Mouse (Mus musculus) liver, embryonic 11.5 days (tissue): ENCODE data around the gene Gtf3c6. TPM values are rescaled to one million over a fixed set of nuclear protein-coding genes. Genes with fewer than 3 reads are reported as not detected.

Experiments used
- ATAC-seq: fragments of 200-750 bp; cut with Nextera tagmentation; replicated peaks from 2 replicates; pipeline ENCODE4 v1.8.0; 2017; ENCODE audit warnings: moderate number of reproducible peaks, mild to moderate bottlenecking, moderate TSS enrichment, moderate library complexity; ENCODE audit not compliant: low FRiP score
- DNase-seq: peaks from one replicate; pipeline ENCODE4 v3.0.0-alpha.2; 2017; ENCODE audit warnings: low spot score
- H3K27ac ChIP-seq: fragments of 300-500 bp; sonication (generic); 2 replicates; pipeline ENCODE4 v1.5.1; 2014; ENCODE audit warnings: mild to moderate bottlenecking, low read depth, low read length, control low read depth
- H3K27me3 ChIP-seq: fragments of 300-500 bp; sonication (generic); replicated peaks from 2 replicates; pipeline ENCODE4 v1.6.1; 2014; ENCODE audit warnings: low read length, mixed read lengths; ENCODE audit not compliant: control insufficient read depth, insufficient read depth
- H3K36me3 ChIP-seq: fragments of 300-500 bp; sonication (generic); 2 replicates; pipeline ENCODE4 v1.6.1; 2014; ENCODE audit warnings: mild to moderate bottlenecking, low read length, moderate library complexity, mixed read lengths; ENCODE audit not compliant: control insufficient read depth, insufficient read depth
- H3K4me1 ChIP-seq: fragments of 300-500 bp; sonication (generic); replicated peaks from 2 replicates; pipeline ENCODE4 v1.6.1; 2014; ENCODE audit warnings: low read length, mixed read lengths; ENCODE audit not compliant: control insufficient read depth, insufficient read depth
- H3K4me2 ChIP-seq: fragments of 300-500 bp; sonication (generic); 2 replicates; pipeline ENCODE4 v1.6.1; 2014; ENCODE audit warnings: mild to moderate bottlenecking, control low read depth, moderate library complexity
- H3K4me3 ChIP-seq: fragments of 300-500 bp; sonication (generic); 2 replicates; pipeline ENCODE4 v1.5.1; 2014; ENCODE audit warnings: low read depth, low read length, control low read depth
- H3K9ac ChIP-seq: fragments of 300-500 bp; sonication (generic); 2 replicates; pipeline ENCODE4 v1.6.1; 2014; ENCODE audit warnings: low read depth, low read length, control low read depth
- H3K9me3 ChIP-seq: fragments of 300-500 bp; sonication (generic); 2 replicates; pipeline ENCODE4 v1.6.1; 2016; ENCODE audit warnings: low read length, inconsistent platforms, mixed read lengths; ENCODE audit not compliant: control insufficient read depth
- WGBS: fragments of 180-500 bp; shearing (Covaris S2); extraction: QIAGEN DNeasy Blood & Tissue Kit; methylation state at CpG from one replicate; pipeline ENCODE4 v1.1.7; 2014; 5-methylcytosine and 5-hydroxymethylcytosine counted together
- polyA plus RNA-seq: library from polyadenylated mRNA; unstranded; fragments of >200 nt; fragmentation: Nextera tagmentation; extraction: Ambion mirVana; gene quantifications from 2 replicates; pipeline ENCODE4 v1.2.1, GENCODE M21; 2014

The Gtf3c6 gene
- polyA plus RNA-seq, 1 experiment from 2014 or later, result 117 TPM

DNA sequence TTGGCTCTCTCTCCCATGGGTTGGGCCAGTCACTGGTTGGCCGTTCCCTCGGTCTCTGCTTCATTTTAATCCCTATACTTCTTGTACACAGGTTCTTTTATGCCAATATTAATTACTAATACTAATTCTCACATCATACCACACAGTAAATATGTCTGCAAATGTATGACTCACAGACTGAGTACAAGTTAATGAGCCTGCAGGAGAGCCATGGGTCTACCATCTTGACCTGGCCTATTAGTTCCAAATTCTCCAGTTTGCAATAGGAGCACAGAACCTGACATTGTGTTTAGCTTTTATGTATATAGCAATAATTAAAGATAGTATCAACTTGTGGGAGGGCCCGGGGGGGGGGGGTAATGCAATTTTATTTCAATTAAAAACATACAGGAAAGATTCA lies 27.1 kb upstream of the Gtf3c6 start:
- ATAC-seq, result no peak

DNA sequence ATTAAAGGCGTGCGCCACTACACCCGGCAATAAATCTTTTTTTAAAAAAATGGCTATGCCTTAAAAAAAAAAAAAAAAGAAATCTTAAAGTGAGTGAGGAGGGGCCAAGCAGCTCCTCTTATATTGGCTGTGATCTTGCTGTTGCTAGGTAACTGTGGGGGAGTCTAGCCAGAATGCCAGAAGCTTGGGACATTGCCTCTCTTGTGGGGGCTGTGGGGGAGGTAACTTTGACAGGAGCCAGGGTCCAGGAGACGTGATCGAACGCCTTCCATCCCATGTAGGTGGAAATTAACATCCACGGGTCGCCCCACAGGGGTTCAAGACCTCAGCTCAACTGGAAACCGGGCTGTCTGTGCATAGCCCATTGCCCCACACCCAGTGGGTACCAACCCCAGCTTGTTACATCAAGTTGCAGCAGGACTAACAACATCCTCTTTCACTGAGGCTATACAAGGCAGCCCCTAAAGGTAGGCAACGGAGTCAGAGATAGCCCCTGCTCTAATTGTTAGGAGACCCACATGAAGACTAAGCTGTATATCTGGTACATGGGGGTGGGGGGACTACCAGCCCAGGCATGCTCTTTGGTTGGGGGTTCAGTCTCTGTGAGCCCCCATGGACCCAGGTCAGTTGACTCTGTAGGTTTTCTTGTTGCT lies 26.4 kb upstream of the Gtf3c6 start:
- Histone ChIP-seq H3K4me3 (no peak overlapping the region), H3K9me3 (no peaks in the 10 kb centered on the region), H3K9ac (no peak overlapping the region), H3K27ac (no peak overlapping the region), H3K4me2 (no peak overlapping the region), H3K4me1 (no peaks in the 10 kb centered on the region), H3K27me3 (no peaks in the 10 kb centered on the region), H3K36me3 (peaks cover 13% of the 10 kb centered on the region)
- WGBS, result 83% methylated on average over 10 of the region's 10 CpGs
- DNase-seq (no peak), ATAC-seq (no peak)

More for the DNA sequence above, 27.1 kb upstream of the Gtf3c6 start:
- Histone ChIP-seq H3K27me3 (no peaks in the 10 kb centered on the region), H3K4me1 (no peaks in the 10 kb centered on the region), H3K4me2 (no peak overlapping the region), H3K9ac (no peak overlapping the region), H3K4me3 (no peak overlapping the region), H3K36me3 (peaks cover 18% of the 10 kb centered on the region), H3K27ac (no peak overlapping the region), H3K9me3 (no peaks in the 10 kb centered on the region)
- DNase-seq, result no peak
- 80% methylated on average over 3 of the region's 3 CpGs for WGBS

DNA sequence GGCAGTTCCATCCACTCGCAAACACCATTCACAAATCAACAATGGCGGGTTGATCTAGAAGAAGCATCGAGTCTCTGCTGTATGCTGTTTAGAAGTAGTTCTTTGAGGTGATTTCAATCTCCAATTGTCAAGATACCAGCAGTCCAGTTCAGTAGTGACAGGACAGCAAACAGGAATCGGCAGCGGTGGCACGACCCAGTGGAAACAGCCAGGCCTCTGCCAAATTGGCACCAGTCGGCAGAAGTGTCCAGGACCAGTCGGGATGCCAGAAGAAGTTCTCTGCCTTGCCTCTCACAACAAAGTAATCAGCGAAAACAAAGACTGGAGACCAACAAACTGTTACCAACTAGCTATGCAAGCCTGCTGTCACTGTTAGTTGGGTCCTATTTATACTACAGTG lies 25.7 kb upstream of the Gtf3c6 start:
- Histone ChIP-seq H3K9me3 (no peaks in the 10 kb centered on the region), H3K4me1 (no peaks in the 10 kb centered on the region), H3K36me3 (peaks cover 13% of the 10 kb centered on the region), H3K9ac (no peak overlapping the region), H3K4me3 (no peak overlapping the region), H3K27ac (no peak overlapping the region), H3K27me3 (no peaks in the 10 kb centered on the region), H3K4me2 (no peak overlapping the region)
- DNase-seq (no peak), ATAC-seq (no peak)
- WGBS, result 92% methylated on average over 9 of the region's 9 CpGs

DNA sequence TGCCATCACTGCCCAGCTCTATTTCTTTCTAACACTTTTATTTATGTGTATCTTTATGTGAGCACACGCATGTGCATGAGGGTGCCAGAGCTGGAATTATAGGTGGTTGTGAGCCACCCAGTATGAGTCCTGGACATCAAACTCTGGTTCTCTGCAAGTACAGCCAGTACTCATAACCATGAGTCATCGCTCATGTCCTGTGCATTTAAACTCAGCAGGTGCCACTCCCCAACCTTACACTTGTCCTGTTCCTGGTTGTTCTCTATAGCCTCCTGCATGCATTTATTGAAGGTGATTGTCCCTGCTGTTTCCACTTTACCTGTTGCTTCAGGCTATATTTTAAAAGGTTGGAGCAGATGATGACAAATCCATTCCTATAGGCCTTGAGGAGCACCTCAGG lies 23.7 kb upstream of the Gtf3c6 start:
- no peaks in the 10 kb centered on the region for H3K27me3 ChIP-seq
- peaks cover 10% of the 10 kb centered on the region for H3K36me3 ChIP-seq
- H3K4me3 ChIP-seq, result no peak overlapping the region
- H3K4me2 ChIP-seq, result no peak overlapping the region
- DNase-seq, result no peak
- 85% methylated on average over 2 of the region's 2 CpGs for WGBS
- no peaks in the 10 kb centered on the region for H3K4me1 ChIP-seq
- no peak for ATAC-seq
- H3K9me3 ChIP-seq, result no peaks in the 10 kb centered on the region
- H3K27ac ChIP-seq, result no peak overlapping the region
- H3K9ac ChIP-seq, result no peak overlapping the region

DNA sequence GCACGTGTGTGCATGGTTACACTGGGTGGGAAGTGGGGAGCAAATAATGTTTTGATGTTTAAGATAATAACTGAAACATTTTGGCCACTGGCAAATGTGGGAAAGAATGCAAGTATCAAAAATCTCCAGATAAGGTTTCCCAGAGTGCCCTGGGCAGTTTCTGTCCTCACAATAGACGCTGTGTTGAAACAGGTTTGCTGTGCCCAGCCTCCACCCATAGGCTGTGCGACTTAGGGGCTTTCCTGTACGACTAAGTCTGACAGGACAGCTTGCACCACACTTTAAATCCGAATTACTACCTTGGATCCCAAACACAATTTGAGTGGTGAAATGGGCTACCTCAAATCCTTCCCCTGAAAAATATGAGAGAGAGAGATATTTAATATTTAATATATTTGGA lies 20.4 kb upstream of the Gtf3c6 start:
- ATAC-seq, result no peak
- 68% methylated on average over 5 of the region's 5 CpGs for WGBS

DNA sequence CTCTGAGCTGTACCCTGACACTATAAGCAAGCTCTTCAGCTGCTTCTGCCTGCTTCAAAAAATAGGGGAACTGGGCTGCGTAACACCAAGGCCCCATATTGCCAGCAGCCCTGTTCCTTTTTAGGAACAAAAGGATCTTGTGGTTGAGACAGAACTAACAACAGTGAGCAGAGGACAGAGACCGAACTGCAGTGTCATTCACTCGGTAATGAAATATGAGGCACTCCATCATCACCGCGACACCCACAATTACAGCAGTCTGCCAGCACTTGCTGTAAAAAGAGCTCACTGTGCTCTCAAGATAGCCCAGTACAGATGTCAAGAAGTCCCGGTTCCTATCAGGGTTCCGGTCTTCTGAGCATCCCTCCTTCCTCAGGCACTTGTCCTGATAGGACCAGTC lies 18.1 kb upstream of the Gtf3c6 start:
- no peak overlapping the region for H3K4me3 ChIP-seq
- ATAC-seq (0 out of 2 replicates have a peak, but pooled peaks have one; percentile 8), DNase-seq (no peak)
- no peaks in the 10 kb centered on the region for H3K9me3 ChIP-seq
- no peak overlapping the region for H3K4me2 ChIP-seq
- peak overlapping the region; percentile 55 for H3K27ac ChIP-seq
- no peaks in the 10 kb centered on the region for H3K36me3 ChIP-seq
- no peaks in the 10 kb centered on the region for H3K27me3 ChIP-seq
- WGBS, result 38% methylated on average over 7 of the region's 7 CpGs
- peaks cover 14% of the 10 kb centered on the region for H3K4me1 ChIP-seq
- peak overlapping the region; percentile 30; the same call in 1 of the 2 replicates for H3K9ac ChIP-seq

More for the DNA sequence above, 20.4 kb upstream of the Gtf3c6 start:
- DNase-seq, result no peak
- Histone ChIP-seq H3K4me1 (peaks cover 14% of the 10 kb centered on the region), H3K9ac (no peak overlapping the region), H3K4me3 (no peak overlapping the region), H3K4me2 (no peak overlapping the region), H3K27ac (no peak overlapping the region), H3K27me3 (no peaks in the 10 kb centered on the region), H3K36me3 (no peaks in the 10 kb centered on the region), H3K9me3 (no peaks in the 10 kb centered on the region)

DNA sequence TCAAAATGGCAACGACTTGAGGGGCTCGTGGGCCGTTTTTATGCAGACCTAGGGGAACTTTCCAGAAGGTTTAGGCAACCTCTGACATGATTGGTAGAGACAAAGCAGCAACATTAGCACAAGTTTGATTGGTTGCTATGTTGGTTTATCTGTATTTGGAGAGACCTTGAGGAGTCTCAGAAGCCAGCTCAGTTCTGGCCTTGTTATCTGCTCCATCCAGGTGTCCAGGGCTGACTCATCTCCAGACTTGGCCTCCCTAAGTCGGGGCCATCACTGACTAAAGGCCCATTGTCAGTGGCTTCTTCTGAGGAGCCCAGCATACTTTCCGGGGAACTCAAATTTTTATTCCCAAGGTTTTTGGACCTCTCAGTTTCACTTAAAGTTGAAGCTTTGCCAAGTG lies 16.0 kb upstream of the Gtf3c6 start:
- ATAC-seq (peak; percentile 99), DNase-seq (no peak)
- no peaks in the 10 kb centered on the region for H3K9me3 ChIP-seq
- H3K27ac ChIP-seq, result peak overlapping the region; percentile 78
- no peaks in the 10 kb centered on the region for H3K27me3 ChIP-seq
- peaks cover 14% of the 10 kb centered on the region for H3K4me1 ChIP-seq
- peak overlapping the region; percentile 37 for H3K4me2 ChIP-seq
- no peaks in the 10 kb centered on the region for H3K36me3 ChIP-seq
- no peak overlapping the region for H3K9ac ChIP-seq
- no peak overlapping the region for H3K4me3 ChIP-seq
- WGBS, result 50% methylated on average over 5 of the region's 5 CpGs

DNA sequence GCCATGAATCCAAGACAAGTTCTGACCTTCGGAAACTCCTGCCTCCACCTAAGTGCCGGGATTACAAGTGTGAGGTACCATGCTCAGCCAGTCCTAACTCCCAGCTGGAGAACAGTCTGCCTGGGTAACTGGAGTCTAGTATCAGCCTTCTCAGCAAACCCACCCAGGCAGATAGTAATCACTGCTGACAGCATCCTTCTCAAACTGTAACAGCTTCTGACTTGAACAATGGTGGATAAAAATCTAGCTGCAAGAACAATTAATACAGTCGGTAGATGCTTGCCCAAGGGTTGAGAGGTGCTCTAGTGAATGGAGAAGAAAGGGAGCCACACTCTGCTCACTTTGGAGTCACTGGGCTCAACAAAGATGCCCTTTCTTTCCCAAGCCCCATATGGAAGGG lies 13.3 kb upstream of the Gtf3c6 start:
- no peak overlapping the region for H3K4me2 ChIP-seq

DNA sequence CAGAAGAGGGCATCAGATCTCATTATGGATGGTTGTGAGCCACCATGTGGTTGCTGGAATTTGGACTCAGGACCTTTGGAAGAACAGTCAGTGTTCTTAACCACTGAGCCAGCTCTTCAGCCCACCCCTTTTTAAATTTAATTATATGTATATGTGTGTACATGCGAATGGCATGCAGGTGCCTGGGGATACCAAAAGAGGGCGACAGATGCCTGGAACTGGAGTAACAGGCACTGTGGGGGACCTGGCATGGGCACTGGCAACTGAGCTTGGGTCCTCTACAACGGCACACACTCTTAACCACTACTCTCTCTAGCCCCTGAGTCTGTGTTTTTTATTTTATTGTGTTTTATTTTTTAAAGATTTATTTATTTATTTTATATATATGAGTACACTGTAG lies 7.0 kb upstream of the Gtf3c6 start:
- H3K36me3 ChIP-seq, result no peaks in the 10 kb centered on the region
- no peak overlapping the region for H3K4me3 ChIP-seq
- DNase-seq (no peak), ATAC-seq (no peak)
- no peak overlapping the region for H3K4me2 ChIP-seq
- no peaks in the 10 kb centered on the region; the same call in 1 of the 2 replicates for H3K4me1 ChIP-seq
- H3K9me3 ChIP-seq, result no peaks in the 10 kb centered on the region
- H3K27ac ChIP-seq, result no peak overlapping the region
- H3K27me3 ChIP-seq, result no peaks in the 10 kb centered on the region
- H3K9ac ChIP-seq, result no peak overlapping the region
- WGBS, result 80% methylated on average over 3 of the region's 3 CpGs

More for the DNA sequence above, 13.3 kb upstream of the Gtf3c6 start:
- no peak for DNase-seq
- no peak overlapping the region for H3K9ac ChIP-seq
- no peaks in the 10 kb centered on the region for H3K36me3 ChIP-seq
- WGBS, result 76% methylated on average over 3 of the region's 3 CpGs
- no peaks in the 10 kb centered on the region for H3K27me3 ChIP-seq
- H3K9me3 ChIP-seq, result no peaks in the 10 kb centered on the region
- H3K4me3 ChIP-seq, result no peak overlapping the region
- no peak overlapping the region for H3K27ac ChIP-seq
- peaks cover 13% of the 10 kb centered on the region for H3K4me1 ChIP-seq
- ATAC-seq, result no peak
